Mouse (Mus musculus) bone marrow macrophage, adult 2 months (primary cell): ENCODE data around the gene Slc35e4.

Experiments used
- CTCF ChIP-seq: IDR thresholded peaks from 2 replicates; pipeline ENCODE4 v1.5.1; 2012; ENCODE audit warnings: low read depth, mild to moderate bottlenecking, low read length, moderate library complexity
- POLR2A ChIP-seq: IDR thresholded peaks from 2 replicates; pipeline ENCODE4 v1.6.1; 2012; ENCODE audit warnings: mild to moderate bottlenecking, low read depth, low read length, borderline replicate concordance

DNA sequence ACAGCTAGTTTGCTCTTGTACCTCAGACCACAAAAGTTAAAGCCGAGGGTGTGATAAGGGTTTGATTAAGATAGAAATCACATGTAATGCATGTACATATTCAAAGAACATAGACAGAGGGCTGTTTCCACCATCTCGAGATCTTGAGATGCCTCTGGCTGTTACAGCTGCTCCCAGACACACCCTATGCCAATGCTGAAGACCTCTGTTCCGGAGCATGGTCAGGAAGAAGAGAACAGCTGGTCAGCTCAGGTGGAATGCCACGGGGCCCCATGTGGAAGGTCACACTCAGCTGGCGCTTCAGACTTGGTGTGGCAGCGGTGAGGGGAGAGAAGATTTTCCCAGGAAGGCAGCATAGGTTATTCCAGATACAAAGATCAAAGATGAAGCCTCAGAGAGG lies 9.8 kb downstream of the Slc35e4 start:
- TF ChIP-seq POLR2A: no peak
- TF ChIP-seq CTCF: no peak
